Mouse (Mus musculus) MEL (cell line): Measurements from ENCODE around the gene 0610030E20Rik. TPM values are rescaled to one million over a fixed set of nuclear protein-coding genes. Genes with fewer than 3 reads are reported as not detected.

Experiments
- DNase-seq: peaks from one replicate; pipeline ENCODE4 v3.0.0; 2011; ENCODE audit warnings: low read depth, low spot score
- H3K27ac ChIP-seq: 2 replicates; pipeline ENCODE4 v1.5.1; 2012; ENCODE audit warnings: low read depth, mild to moderate bottlenecking, control low read depth, low read length, moderate library complexity; ENCODE audit not compliant: control insufficient read depth
- H3K27me3 ChIP-seq, 2 experiments: fragments of 150-350 bp in 1 of 2; sonication (generic) in 1 of 2; 2 replicates each; pipeline ENCODE4 v1.6.1; 2012; ENCODE audit warnings: low read length in 2 of 2, mild to moderate bottlenecking in 2 of 2, improper control_type of control experiment in 1 of 2, moderate library complexity in 1 of 2; ENCODE audit not compliant: insufficient read depth in 2 of 2, control insufficient read depth in 1 of 2
- H3K36me3 ChIP-seq, 2 experiments: 2 replicates each; pipeline ENCODE4 v1.6.1; 2012 to 2014; ENCODE audit warnings: low read length in 2 of 2, improper control_type of control experiment in 1 of 2, inconsistent platforms in 1 of 2, mild to moderate bottlenecking in 1 of 2; ENCODE audit not compliant: insufficient read depth in 2 of 2, control insufficient read depth in 1 of 2
- H3K4me1 ChIP-seq, 2 experiments: fragments of 150-350 bp in 1 of 2; sonication (generic) in 1 of 2; 2 replicates each; pipeline ENCODE4 v1.6.1; 2012; ENCODE audit warnings: low read length in 2 of 2, improper control_type of control experiment in 1 of 2, mild to moderate bottlenecking in 1 of 2; ENCODE audit not compliant: insufficient read depth in 2 of 2, control insufficient read depth in 1 of 2
- H3K4me3 ChIP-seq, 2 experiments: fragments of 150-350 bp in 1 of 2; sonication (generic) in 1 of 2; 2 replicates each; pipeline ENCODE4 v1.5.1; 2012; ENCODE audit warnings: low read depth in 2 of 2, low read length in 2 of 2, mild to moderate bottlenecking in 2 of 2, moderate library complexity in 2 of 2, control low read depth in 1 of 2, improper control_type of control experiment in 1 of 2; ENCODE audit not compliant: control insufficient read depth in 1 of 2, insufficient read depth in 1 of 2
- H3K79me2 ChIP-seq: 2 replicates; pipeline ENCODE4 v1.6.1; 2012; ENCODE audit warnings: mild to moderate bottlenecking, low read length, moderate library complexity; ENCODE audit not compliant: control insufficient read depth, poor library complexity, insufficient read depth
- H3K9ac ChIP-seq: 2 replicates; pipeline ENCODE4 v1.6.1; 2012; ENCODE audit warnings: low read depth, mild to moderate bottlenecking, control low read depth, low read length, moderate library complexity; ENCODE audit not compliant: control insufficient read depth, poor library complexity, severe bottlenecking
- H3K9me3 ChIP-seq: fragments of 150-350 bp; sonication (generic); replicated peaks from 2 replicates; pipeline ENCODE4 v1.6.1; 2012; ENCODE audit warnings: mild to moderate bottlenecking, low read length, improper control_type of control experiment, moderate library complexity; ENCODE audit not compliant: insufficient read depth
- CHD2 ChIP-seq: IDR thresholded peaks from 2 replicates; pipeline ENCODE4 v1.6.1; 2011; ENCODE audit warnings: low read length, improper control_type of control experiment
- CTCF ChIP-seq, 3 experiments: IDR thresholded peaks in 2 of 3; conservative IDR thresholded peaks in 1 of 3; 2 replicates each; pipeline ENCODE4 v1.5.1; 2011 to 2012; ENCODE audit warnings: low read length in 3 of 3, low read depth in 2 of 3, mild to moderate bottlenecking in 2 of 3, improper control_type of control experiment in 1 of 3, inconsistent platforms in 1 of 3, mixed read lengths in 1 of 3, moderate library complexity in 1 of 3; ENCODE audit not compliant: control insufficient read depth in 1 of 3, insufficient read depth in 1 of 3, poor library complexity in 1 of 3, severe bottlenecking in 1 of 3
- E2F4 ChIP-seq: IDR thresholded peaks from 2 replicates; pipeline ENCODE4 v1.6.1; 2011; ENCODE audit warnings: low read depth, low read length, improper control_type of control experiment, borderline replicate concordance
- ELF1 ChIP-seq: IDR thresholded peaks from 2 replicates; pipeline ENCODE4 v1.6.1; 2014; ENCODE audit warnings: low read depth, mild to moderate bottlenecking, inconsistent platforms, low read length, improper control_type of control experiment, moderate library complexity
- GABPA ChIP-seq: IDR thresholded peaks from 2 replicates; pipeline ENCODE4 v1.6.1; 2012; ENCODE audit warnings: low read depth, mild to moderate bottlenecking, inconsistent platforms, low read length, improper control_type of control experiment, moderate library complexity
- GATA1 ChIP-seq: IDR thresholded peaks from 2 replicates; pipeline ENCODE4 v1.6.1; 2011; ENCODE audit warnings: low read depth, low read length, improper control_type of control experiment
- HCFC1 ChIP-seq: IDR thresholded peaks from 2 replicates; pipeline ENCODE4 v1.6.1; 2012; ENCODE audit warnings: low read depth, mild to moderate bottlenecking, inconsistent platforms, low read length, improper control_type of control experiment, moderate library complexity
- JUND ChIP-seq: IDR thresholded peaks from 2 replicates; pipeline ENCODE4 v1.6.1; 2011; ENCODE audit warnings: low read depth, mild to moderate bottlenecking, improper control_type of control experiment, low read length
- MAX ChIP-seq: IDR thresholded peaks from 2 replicates; pipeline ENCODE4 v1.6.1; 2011; ENCODE audit warnings: low read length, improper control_type of control experiment
- MAZ ChIP-seq: IDR thresholded peaks from 2 replicates; pipeline ENCODE4 v1.6.1; 2012; ENCODE audit warnings: low read depth, mild to moderate bottlenecking, inconsistent platforms, low read length, improper control_type of control experiment
- MXI1 ChIP-seq: IDR thresholded peaks from 2 replicates; pipeline ENCODE4 v1.6.1; 2011; ENCODE audit warnings: mild to moderate bottlenecking, low read depth, low read length, improper control_type of control experiment
- MYB ChIP-seq: IDR thresholded peaks from 2 replicates; pipeline ENCODE4 v1.6.1; 2011; ENCODE audit warnings: mild to moderate bottlenecking, low read depth, low read length, improper control_type of control experiment
- NELFE ChIP-seq: IDR thresholded peaks from 2 replicates; pipeline ENCODE4 v1.6.1; 2011; ENCODE audit warnings: low read depth, low read length, improper control_type of control experiment
- POLR2A ChIP-seq, 2 experiments: IDR thresholded peaks; 2 replicates each; pipeline ENCODE4 v1.6.1; 2011 to 2012; ENCODE audit warnings: low read length in 2 of 2, mild to moderate bottlenecking in 2 of 2, control low read depth in 1 of 2, improper control_type of control experiment in 1 of 2, low read depth in 1 of 2, moderate library complexity in 1 of 2; ENCODE audit not compliant: control insufficient read depth in 1 of 2, insufficient read depth in 1 of 2, poor library complexity in 1 of 2
- POLR2AphosphoS5 ChIP-seq: IDR thresholded peaks from 2 replicates; pipeline ENCODE4 v1.6.1; 2012; ENCODE audit warnings: low read depth, borderline replicate concordance, mild to moderate bottlenecking, inconsistent platforms, low read length, moderate library complexity, mixed read lengths
- RCOR1 ChIP-seq: IDR thresholded peaks from 2 replicates; pipeline ENCODE4 v1.6.1; 2012; ENCODE audit warnings: low read depth, mild to moderate bottlenecking, inconsistent platforms, low read length, improper control_type of control experiment
- TBP ChIP-seq: IDR thresholded peaks from 2 replicates; pipeline ENCODE4 v1.8.0; 2011; ENCODE audit warnings: low read depth, low read length, improper control_type of control experiment
- USF1 ChIP-seq: IDR thresholded peaks from 2 replicates; pipeline ENCODE4 v1.6.1; 2014; ENCODE audit warnings: low read depth, mild to moderate bottlenecking, inconsistent platforms, low read length, improper control_type of control experiment, moderate library complexity
- polyA plus RNA-seq, 2 experiments: library from polyadenylated mRNA; stranded (reverse) in 1 of 2; unstranded in 1 of 2; fragments of >175 nt in 1 of 2; fragments of >200 nt in 1 of 2; gene quantifications; 2 replicates each; pipeline versions ENCODE4 v1.2.1 to v1.2.4; 2012; ENCODE audit warnings: low replicate concordance in 2 of 2, low read depth in 1 of 2; ENCODE audit not compliant: insufficient read length in 2 of 2, insufficient read depth in 1 of 2, missing spikeins in 1 of 2
- total RNA-seq: library from RNA; depleted of rRNA; stranded (reverse); fragments of 300-350 nt; gene quantifications from 2 replicates; pipeline ENCODE4 v1.2.3, GENCODE M21; 2012

Gene 0610030E20Rik
- total and polyA plus RNA-seq, 3 experiments = 14.2 to 28.5 TPM; not detected in 1

GRCm38 (mm10) chr6:72387816-72388215, 40.7 kb downstream of the 0610030E20Rik start:
- DNase-seq = peak; percentile 82
- Histone ChIP-seq H3K27me3 (no peaks in the 10 kb centered on the region), H3K79me2 (peaks cover 61% of the 10 kb centered on the region), H3K9me3 (no peaks in the 10 kb centered on the region), H3K9ac (peak overlapping the region; percentile 84), H3K4me1 (peaks cover 9 to 56% of the 10 kb centered on the region in 2 experiments; a peak in 3 of 4 replicates), H3K27ac (peak overlapping the region; percentile 99), H3K36me3 (peaks cover 2 to 57% of the 10 kb centered on the region in 2 experiments; a peak in 3 of 4 replicates), H3K4me3 (no peak overlapping the region)
- no peak for TF ChIP-seq MYB
- no peak for TF ChIP-seq MAX
- no peak for TF ChIP-seq NELFE
- no peak for TF ChIP-seq HCFC1
- TF ChIP-seq TBP = no peak
- no peak for TF ChIP-seq ELF1
- TF ChIP-seq RCOR1 = no peak
- no peak for TF ChIP-seq MAZ
- no peak for TF ChIP-seq USF1
- no peak for TF ChIP-seq CHD2

GRCm38 (mm10) chr6:72388266-72388665, 41.1 kb downstream of the 0610030E20Rik start:
- no peak for TF ChIP-seq JUND
- no peak for TF ChIP-seq CTCF (IDR thresholded peaks at IDR 0.05 in 2 of 3, conservative IDR thresholded peaks at IDR 0.05 in 1 of 3; ENCODE audit: control insufficient read depth in 1 of 3, insufficient read depth in 1 of 3, low read depth in 2 of 3, low read length in 3 of 3, poor library complexity in 1 of 3, severe bottlenecking in 1 of 3)
- TF ChIP-seq RCOR1 = no peak
- no peak for TF ChIP-seq E2F4
- TF ChIP-seq POLR2AphosphoS5 = 0 out of 2 replicates have a peak, but pooled peaks have one; percentile 84
- TF ChIP-seq GABPA = no peak
- no peak for TF ChIP-seq MYB
- TF ChIP-seq NELFE = no peak
- TF ChIP-seq GATA1 = no peak
- peak in 1 of 2 experiments; percentile 44; a peak in 1 of 4 replicates for TF ChIP-seq POLR2A (IDR thresholded peaks at IDR 0.05; ENCODE audit: control insufficient read depth in 1 of 2, insufficient read depth in 1 of 2, low read depth in 1 of 2, low read length in 2 of 2, poor library complexity in 1 of 2)
- TF ChIP-seq MAX = no peak
- no peak for TF ChIP-seq MAZ
- no peak for TF ChIP-seq ELF1
- TF ChIP-seq MXI1 = no peak
- no peaks in the 10 kb centered on the region for H3K9me3 ChIP-seq
- peak overlapping the region; percentile 99 for H3K27ac ChIP-seq
- H3K4me3 ChIP-seq = peak overlapping the region in 1 of 2 experiments; percentile 51; a peak in 2 of 4 replicates
- H3K4me1 ChIP-seq = peaks cover 4 to 56% of the 10 kb centered on the region in 2 experiments; a peak in 3 of 4 replicates
- peaks cover 61% of the 10 kb centered on the region for H3K79me2 ChIP-seq
- H3K27me3 ChIP-seq = no peaks in the 10 kb centered on the region
- peak overlapping the region; percentile 84 for H3K9ac ChIP-seq
- peak; percentile 74 for DNase-seq
- peaks cover 2 to 57% of the 10 kb centered on the region in 2 experiments; a peak in 3 of 4 replicates for H3K36me3 ChIP-seq
